Mouse (Mus musculus): Measurements from ENCODE around the gene Gemin4. TPM values are rescaled to one million over a fixed set of nuclear protein-coding genes. Genes with fewer than 3 reads are reported as not detected.
"Not testable (repeated sequence)": the region's sequence is repeated elsewhere in the genome, so short reads cannot be mapped to it uniquely, and the experiment has no call there.

The Gemin4 gene
- polyA plus RNA-seq, 1 experiment: 1.0 TPM

DNA sequence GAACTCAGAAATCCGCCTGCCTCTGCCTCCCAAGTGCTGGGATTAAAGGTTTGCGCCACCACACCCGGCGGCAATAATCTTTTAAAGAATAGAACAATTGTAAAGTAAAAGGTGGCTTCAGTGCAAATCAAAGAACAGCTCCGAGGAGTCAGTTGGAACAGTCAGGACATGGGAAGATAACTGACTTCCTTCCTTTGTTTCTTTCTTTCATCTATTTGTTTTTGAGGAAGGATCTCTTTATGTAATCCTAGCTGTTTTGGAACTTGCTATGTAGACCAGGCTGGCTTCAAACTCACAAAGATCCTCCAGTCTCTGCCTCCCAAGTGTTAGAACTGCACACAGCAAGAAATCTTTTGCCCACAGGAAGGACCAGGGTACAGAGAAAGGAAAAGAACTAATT is 7.2 kb upstream of the Gemin4 start:
- TF ChIP-seq FLI1 (IDR thresholded peaks at IDR 0.05; ENCODE audit: low read length) (no peak), GATA1 (IDR thresholded peaks at IDR 0.05; ENCODE audit: borderline replicate concordance, low read length) (no peak)
- Histone ChIP-seq H3K4me1 (peaks cover 4% of the 10 kb centered on the region; the same call in 1 of the 2 replicates), H3K27me3 (replicated peaks) (no peaks in the 10 kb centered on the region), H3K36me3 (replicated peaks; ENCODE audit: low read length) (peaks cover 65% of the 10 kb centered on the region), H3K4me3 (replicated peaks) (no peak overlapping the region), H3K9me3 (no peaks in the 10 kb centered on the region)

DNA sequence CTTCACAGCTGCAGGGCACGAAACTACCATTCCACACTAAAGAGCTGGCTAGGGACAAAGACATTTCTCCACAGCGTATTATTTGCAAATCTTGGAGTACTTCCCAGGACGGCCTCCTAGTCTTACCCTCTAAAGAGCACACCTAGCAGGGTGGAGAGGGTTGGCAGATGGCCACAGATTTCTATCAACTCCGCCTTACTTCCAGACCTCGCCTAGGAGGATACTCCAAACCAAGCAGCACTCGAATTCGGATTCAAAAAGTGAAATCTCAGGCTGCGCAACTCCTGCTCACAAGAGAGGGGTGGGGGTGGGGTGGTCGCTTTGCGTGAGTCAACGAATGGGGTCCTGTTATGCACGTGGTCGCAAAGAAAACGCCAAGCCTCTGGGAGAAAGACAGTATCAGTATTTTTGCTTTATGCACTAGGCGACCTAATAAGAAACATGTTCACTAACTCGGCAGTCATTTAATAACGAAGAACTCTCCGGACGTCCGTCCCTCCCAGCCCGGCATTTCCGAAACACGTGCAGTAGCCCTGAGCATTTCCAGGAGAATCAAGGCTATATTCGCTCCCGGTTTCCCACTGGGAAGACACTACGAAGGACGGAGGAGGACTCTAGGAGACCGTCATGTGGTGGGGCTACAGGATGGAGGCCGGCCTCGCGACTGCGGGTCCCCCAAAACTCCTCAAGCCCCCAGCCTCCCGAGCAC is 629 bp downstream of the Gemin4 start:
- Histone ChIP-seq H3K4me3 (replicated peaks) (peak overlapping the region; percentile 93), H3K9me3 (no peaks in the 10 kb centered on the region), H3K36me3 (replicated peaks; ENCODE audit: low read length) (peaks cover 56% of the 10 kb centered on the region), H3K4me1 (peaks cover 55% of the 10 kb centered on the region), H3K27me3 (replicated peaks) (no peaks in the 10 kb centered on the region)
- TF ChIP-seq GATA1 (IDR thresholded peaks at IDR 0.05; ENCODE audit: borderline replicate concordance, low read length) (no peak), FLI1 (IDR thresholded peaks at IDR 0.05; ENCODE audit: low read length) (no peak)

DNA sequence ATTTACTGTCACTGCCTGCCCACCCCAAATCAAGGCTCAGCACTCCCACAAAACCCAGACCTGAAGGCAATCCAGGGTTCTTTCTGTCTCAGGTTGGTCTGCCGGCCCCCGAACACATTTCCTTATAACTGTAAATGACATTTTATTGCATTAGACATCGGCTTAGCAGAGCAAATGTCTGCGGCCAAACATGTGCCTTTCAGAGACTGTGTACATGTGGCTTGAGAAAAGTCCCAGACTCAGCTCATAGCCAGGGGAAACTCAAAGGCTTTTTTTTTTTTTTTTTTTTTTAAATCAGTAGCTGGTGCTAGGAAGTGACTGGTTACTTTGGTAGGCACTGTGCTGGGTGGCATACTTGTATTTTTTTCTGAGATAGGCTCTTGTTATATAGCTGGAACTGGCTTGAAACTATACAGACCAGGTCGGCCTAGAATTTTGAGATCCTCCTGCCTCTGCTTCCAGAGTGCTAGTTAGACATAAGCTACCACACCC is 1.4 kb downstream of the Gemin4 start:
- H3K36me3 ChIP-seq (replicated peaks; ENCODE audit: low read length): peaks cover 50% of the 10 kb centered on the region
- TF ChIP-seq GATA1 (IDR thresholded peaks at IDR 0.05; ENCODE audit: borderline replicate concordance, low read length) (no peak), FLI1 (IDR thresholded peaks at IDR 0.05; ENCODE audit: low read length) (no peak)
- no peaks in the 10 kb centered on the region for H3K27me3 ChIP-seq (replicated peaks)
- H3K4me1 ChIP-seq: peaks cover 55% of the 10 kb centered on the region
- no peaks in the 10 kb centered on the region for H3K9me3 ChIP-seq
- H3K4me3 ChIP-seq (replicated peaks): peak overlapping the region; percentile 93

DNA sequence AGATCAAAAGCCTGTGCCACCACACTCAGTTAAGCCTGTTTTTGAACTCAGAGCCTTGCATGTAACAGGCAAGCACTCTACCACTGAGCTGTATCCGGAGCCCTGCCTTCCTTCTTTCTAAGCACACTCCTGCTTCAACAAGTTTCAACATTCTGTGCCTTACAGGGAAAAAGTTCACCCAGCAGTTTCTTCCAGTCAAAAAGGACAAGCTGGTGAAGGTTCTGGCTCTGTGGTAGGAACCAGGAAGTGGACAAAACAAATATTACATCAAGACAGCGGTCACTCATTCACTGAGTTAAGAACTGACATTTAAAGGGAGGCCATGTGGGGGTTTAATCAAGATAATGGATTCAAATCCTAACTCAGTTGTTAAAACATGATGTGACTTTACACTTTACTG is 2.5 kb downstream of the Gemin4 start:
- H3K27me3 ChIP-seq (replicated peaks): no peaks in the 10 kb centered on the region

DNA sequence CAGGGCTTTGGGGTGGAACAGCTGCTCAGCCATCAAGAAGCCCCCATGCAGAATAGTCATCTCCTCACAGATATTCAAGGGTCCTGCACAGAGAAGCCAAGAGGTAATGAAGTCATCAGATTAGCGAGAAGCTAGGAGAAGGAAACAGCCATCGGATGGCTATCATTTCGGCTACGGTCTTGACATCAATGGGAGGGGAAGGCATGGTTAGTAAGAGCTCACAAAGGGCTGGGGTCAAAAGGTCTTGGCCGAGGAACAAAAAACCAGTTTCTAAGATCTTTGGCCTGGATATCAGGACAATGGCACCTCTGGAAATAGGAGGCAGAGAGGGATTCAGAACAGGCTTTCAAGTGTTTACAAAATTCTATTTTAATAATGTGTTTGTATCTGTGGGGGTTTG is 3.6 kb downstream of the Gemin4 start:
- H3K36me3 ChIP-seq (replicated peaks; ENCODE audit: low read length): peaks cover 48% of the 10 kb centered on the region
- H3K9me3 ChIP-seq: no peaks in the 10 kb centered on the region
- H3K4me1 ChIP-seq: peaks cover 56% of the 10 kb centered on the region
- TF ChIP-seq FLI1 (IDR thresholded peaks at IDR 0.05; ENCODE audit: low read length) (no peak), GATA1 (IDR thresholded peaks at IDR 0.05; ENCODE audit: borderline replicate concordance, low read length) (no peak)
- H3K27me3 ChIP-seq (replicated peaks): no peaks in the 10 kb centered on the region
- H3K4me3 ChIP-seq (replicated peaks): no peak overlapping the region

More for the DNA sequence above, 2.5 kb downstream of the Gemin4 start:
- TF ChIP-seq FLI1 (IDR thresholded peaks at IDR 0.05; ENCODE audit: low read length): no peak
- peaks cover 55% of the 10 kb centered on the region for H3K4me1 ChIP-seq
- H3K4me3 ChIP-seq (replicated peaks): peak overlapping the region; percentile 7
- H3K9me3 ChIP-seq: no peaks in the 10 kb centered on the region
- H3K36me3 ChIP-seq (replicated peaks; ENCODE audit: low read length): peaks cover 48% of the 10 kb centered on the region

DNA sequence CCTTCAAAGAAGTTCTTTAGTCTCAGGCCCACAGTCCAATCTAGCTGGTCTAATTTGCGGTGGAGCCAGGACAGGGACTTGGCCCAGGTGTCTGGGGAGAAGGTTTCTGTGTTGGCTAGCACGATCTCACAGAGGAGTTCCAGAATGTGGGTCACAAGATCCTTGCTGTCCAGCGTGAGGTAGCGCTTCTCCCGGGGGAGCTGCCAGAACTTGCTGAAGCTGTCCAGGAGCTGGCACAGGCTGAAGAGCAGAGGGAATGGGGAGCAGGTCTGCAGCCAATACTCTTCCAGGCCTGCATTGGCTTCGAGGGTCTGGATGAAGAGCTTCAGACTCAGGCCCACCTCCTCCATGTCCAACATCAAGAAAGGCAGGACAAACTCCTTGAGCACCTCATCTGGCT is 5.9 kb downstream of the Gemin4 start:
- not testable (repeated sequence) for H3K27me3 ChIP-seq (replicated peaks); H3K4me3 ChIP-seq (replicated peaks); H3K9me3 ChIP-seq
- Histone ChIP-seq H3K4me1 (peaks cover 50% of the 10 kb centered on the region), H3K36me3 (replicated peaks; ENCODE audit: low read length) (peaks cover 63% of the 10 kb centered on the region)

DNA sequence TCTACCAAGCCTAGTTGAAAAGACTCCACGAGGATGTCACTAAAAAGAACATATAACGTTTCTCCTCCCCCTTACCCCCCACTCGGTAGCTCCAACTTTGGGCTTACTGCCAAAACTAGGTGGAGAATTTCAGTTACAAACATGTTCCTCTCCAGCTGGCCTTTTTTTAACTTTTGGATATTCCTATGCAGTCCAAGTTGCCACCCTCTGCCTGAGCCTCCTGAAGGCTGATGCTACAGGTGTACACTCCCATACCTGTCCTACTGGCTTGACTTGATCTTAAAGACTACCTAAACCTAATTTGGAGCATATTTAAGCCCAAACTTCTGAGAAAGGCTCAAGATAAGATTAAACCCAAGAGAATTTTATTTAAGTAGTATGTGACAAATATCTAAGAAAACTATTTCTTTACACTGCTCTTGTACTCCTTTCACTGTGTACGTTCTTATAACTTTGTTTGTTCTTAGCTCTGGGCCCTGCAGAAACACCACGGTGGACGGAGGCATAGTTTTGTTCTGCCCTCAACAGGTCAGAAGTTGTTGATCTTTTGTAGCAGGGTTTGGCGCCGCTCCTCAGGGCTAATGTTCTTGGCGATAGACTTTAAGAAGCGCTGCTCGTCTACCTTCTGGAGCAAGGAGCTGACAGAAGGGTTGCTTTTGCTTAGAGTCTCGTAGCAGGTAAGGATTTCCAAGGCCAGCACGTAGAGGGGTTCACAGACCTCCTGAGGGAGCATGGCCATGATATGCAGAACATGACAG is 7.1 kb downstream of the Gemin4 start:
- H3K9me3 ChIP-seq: no peaks in the 10 kb centered on the region
- peaks cover 41% of the 10 kb centered on the region for H3K4me1 ChIP-seq
- no peak for TF ChIP-seq GATA1 (IDR thresholded peaks at IDR 0.05; ENCODE audit: borderline replicate concordance, low read length)
- no peak for TF ChIP-seq FLI1 (IDR thresholded peaks at IDR 0.05; ENCODE audit: low read length)
- no peak overlapping the region for H3K4me3 ChIP-seq (replicated peaks)
- H3K36me3 ChIP-seq (replicated peaks; ENCODE audit: low read length): peaks cover 71% of the 10 kb centered on the region
- no peaks in the 10 kb centered on the region for H3K27me3 ChIP-seq (replicated peaks)

DNA sequence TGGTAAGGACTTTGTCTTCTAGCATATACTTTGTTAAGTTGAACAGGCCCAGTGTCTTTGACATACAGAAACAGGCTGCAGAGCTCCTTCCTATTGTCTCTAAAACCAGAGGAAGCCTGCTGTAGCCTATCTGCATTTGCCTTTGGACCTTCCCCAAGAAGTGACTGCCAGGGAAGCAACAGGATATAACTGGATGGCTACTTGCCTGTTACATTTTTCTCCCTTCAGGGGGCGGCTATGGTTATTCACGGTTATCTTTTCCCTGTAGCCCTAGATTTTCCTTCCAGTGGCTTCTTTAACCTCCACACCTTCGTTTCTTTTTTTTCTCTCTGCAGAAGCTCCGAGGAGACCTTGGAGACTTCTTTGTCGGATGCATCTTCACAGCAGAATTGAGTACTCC is 10.7 kb downstream of the Gemin4 start:
- H3K36me3 ChIP-seq (replicated peaks; ENCODE audit: low read length): peaks cover 52% of the 10 kb centered on the region
- H3K4me3 ChIP-seq (replicated peaks): no peak overlapping the region
- H3K9me3 ChIP-seq: no peaks in the 10 kb centered on the region
- H3K27me3 ChIP-seq (replicated peaks): peaks cover 19% of the 10 kb centered on the region
- peaks cover 26% of the 10 kb centered on the region for H3K4me1 ChIP-seq
- TF ChIP-seq GATA1 (IDR thresholded peaks at IDR 0.05; ENCODE audit: borderline replicate concordance, low read length): no peak
- no peak for TF ChIP-seq FLI1 (IDR thresholded peaks at IDR 0.05; ENCODE audit: low read length)

DNA sequence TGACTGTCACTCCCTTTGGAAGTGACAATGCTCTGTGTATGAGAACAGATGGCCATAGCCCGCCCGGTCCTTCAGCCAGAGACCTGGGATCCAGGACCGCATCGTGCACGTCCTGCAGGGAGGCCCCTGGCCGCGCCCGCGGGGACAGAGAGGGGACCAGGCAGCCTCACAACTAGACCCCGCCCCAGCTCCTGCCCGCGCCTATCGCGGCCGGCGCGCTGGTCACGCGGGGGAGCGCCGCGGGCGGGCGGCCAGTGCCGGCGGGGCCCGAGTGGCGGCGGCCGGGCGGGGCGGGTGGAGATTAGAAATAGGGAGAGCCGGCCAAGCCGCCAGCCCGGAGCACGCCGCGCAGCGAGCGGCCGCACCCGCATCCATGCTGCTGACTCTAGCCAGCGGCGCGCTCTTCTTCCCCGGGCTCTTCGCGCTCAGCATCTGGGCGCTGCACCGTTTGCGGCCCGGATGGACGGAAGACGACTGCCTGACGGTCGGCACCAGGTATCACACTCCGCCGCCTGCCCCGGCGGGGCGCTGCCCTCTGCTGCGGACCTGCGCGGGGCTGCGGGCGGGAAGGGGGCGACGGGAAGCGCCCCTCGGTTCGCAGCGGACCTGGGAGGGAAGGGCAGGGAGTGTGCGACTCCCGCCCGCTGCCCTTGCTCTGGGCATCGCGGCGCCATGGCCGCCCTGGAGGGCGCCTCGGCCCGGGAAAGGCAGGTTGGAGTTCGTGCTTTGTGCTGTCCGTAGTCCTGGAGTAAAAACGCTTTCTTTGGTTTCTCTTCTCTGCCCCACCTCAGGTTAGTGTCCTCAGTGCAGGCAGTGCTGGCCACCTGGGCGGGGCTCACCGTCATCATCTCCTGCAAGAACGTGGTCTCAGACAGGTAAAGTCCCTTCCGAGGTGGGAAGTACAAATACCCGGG is 15.4 kb downstream of the Gemin4 start:
- Histone ChIP-seq H3K4me1 (peaks cover 39% of the 10 kb centered on the region), H3K4me3 (replicated peaks) (peak overlapping the region; percentile 94), H3K27me3 (replicated peaks) (peaks cover 35% of the 10 kb centered on the region), H3K9me3 (no peaks in the 10 kb centered on the region), H3K36me3 (replicated peaks; ENCODE audit: low read length) (peaks cover 15% of the 10 kb centered on the region)
- TF ChIP-seq FLI1 (IDR thresholded peaks at IDR 0.05; ENCODE audit: low read length) (no peak), GATA1 (IDR thresholded peaks at IDR 0.05; ENCODE audit: borderline replicate concordance, low read length) (no peak)
